Mouse (Mus musculus): ENCODE measurements at regions not wholly inside any gene's neighbourhood (a gene's known extent, or its start where the extent isn't known, plus 50 kb on each side); places are given as distances from the start of the nearest gene placed in this dataset.

DNA sequence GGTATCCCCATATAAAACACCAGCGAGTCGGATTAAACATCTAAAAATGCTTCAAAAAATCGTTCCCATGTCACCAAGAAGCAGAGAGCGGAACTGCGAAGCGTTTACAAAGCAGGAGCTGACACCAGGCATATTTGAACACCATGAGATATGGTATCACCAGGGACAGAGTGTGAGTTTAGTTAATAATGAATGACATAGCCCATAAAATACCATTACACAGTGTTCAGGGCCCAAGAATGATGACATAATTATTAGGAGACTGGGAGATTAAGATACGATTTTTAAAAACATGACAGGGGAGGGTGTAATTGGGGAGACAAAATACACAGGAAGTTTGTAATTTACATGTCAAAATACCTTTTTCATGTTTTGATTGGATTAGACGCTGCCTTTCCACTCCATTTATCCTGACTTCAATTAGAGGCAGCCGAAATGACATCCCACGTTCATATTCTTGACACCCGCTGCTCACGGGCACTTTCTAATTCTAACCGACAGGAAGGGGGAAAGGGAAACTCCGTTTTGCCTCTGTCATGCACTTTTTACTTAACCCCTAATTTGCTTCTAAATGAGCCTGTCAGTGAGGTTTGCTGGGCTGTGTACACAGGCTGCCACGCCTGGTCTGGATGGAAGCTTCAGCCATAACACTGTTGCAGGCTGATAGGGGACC, 155.6 kb downstream of the Arrdc4 start:
- TF ChIP-seq POLR2A (IDR thresholded peaks at IDR 0.05; ENCODE audit: borderline replicate concordance, extremely low read depth, low read depth, low read length) = no peak
- no peak for TF ChIP-seq CTCF (IDR thresholded peaks at IDR 0.05; ENCODE audit: insufficient read depth, low read length)
